Mouse (Mus musculus) intestine, embryonic 14.5 days (tissue): Measurements from ENCODE around the gene Arhgef40. TPM values are rescaled to one million over a fixed set of nuclear protein-coding genes. Genes with fewer than 3 reads are reported as not detected.

Source experiments
- ATAC-seq: fragments of 200-750 bp; cut with Nextera tagmentation; replicated peaks from 2 replicates; pipeline ENCODE4 v1.8.0; 2017; ENCODE audit warnings: low read depth, moderate number of reproducible peaks, moderate TSS enrichment, moderate library complexity; ENCODE audit not compliant: low FRiP score, low TSS enrichment
- DNase-seq: peaks from one replicate; pipeline ENCODE4 v3.0.0-alpha.2; 2018; ENCODE audit warnings: low spot score
- H3K27ac ChIP-seq: fragments of 300-500 bp; sonication (generic); 2 replicates; pipeline ENCODE4 v1.5.1; 2014; ENCODE audit warnings: low read depth, mild to moderate bottlenecking, control low read depth
- H3K27me3 ChIP-seq: fragments of 300-500 bp; sonication (generic); replicated peaks from 2 replicates; pipeline ENCODE4 v1.6.1; 2014; ENCODE audit warnings: low read length, control low read depth; ENCODE audit not compliant: control insufficient read depth, insufficient read depth
- H3K36me3 ChIP-seq: fragments of 300-500 bp; sonication (generic); 2 replicates; pipeline ENCODE4 v1.6.1; 2014; ENCODE audit warnings: low read length, control low read depth; ENCODE audit not compliant: control insufficient read depth, insufficient read depth
- H3K4me1 ChIP-seq: fragments of 300-500 bp; sonication (generic); replicated peaks from 2 replicates; pipeline ENCODE4 v1.6.1; 2014; ENCODE audit warnings: low read length, control low read depth, mixed read lengths; ENCODE audit not compliant: control insufficient read depth, insufficient read depth
- H3K4me2 ChIP-seq: fragments of 300-500 bp; sonication (generic); 2 replicates; pipeline ENCODE4 v1.6.1; 2014; ENCODE audit warnings: low read length
- H3K4me3 ChIP-seq: fragments of 300-500 bp; sonication (generic); 2 replicates; pipeline ENCODE4 v1.5.1; 2014; ENCODE audit warnings: low read depth, low read length, control low read depth, mixed read lengths
- H3K9ac ChIP-seq: fragments of 300-500 bp; sonication (generic); 2 replicates; pipeline ENCODE4 v1.6.1; 2014; ENCODE audit warnings: mild to moderate bottlenecking, low read length
- H3K9me3 ChIP-seq: fragments of 300-500 bp; sonication (generic); 2 replicates; pipeline ENCODE4 v1.6.1; 2016; ENCODE audit warnings: low read length, control low read depth; ENCODE audit not compliant: control insufficient read depth
- WGBS: fragments of 180-500 bp; shearing (Covaris S2); extraction: QIAGEN DNeasy Blood & Tissue Kit; methylation state at CpG from one replicate; pipeline ENCODE4 v1.1.7; 2014; 5-methylcytosine and 5-hydroxymethylcytosine counted together
- polyA plus RNA-seq: library from polyadenylated mRNA; unstranded; fragments of >200 nt; fragmentation: Nextera tagmentation; extraction: Ambion mirVana; gene quantifications from 2 replicates; pipeline ENCODE4 v1.2.1, GENCODE M21; 2014

The Arhgef40 gene
- polyA plus RNA-seq, 1 experiment from 2014 or later, result 80.8 TPM

DNA sequence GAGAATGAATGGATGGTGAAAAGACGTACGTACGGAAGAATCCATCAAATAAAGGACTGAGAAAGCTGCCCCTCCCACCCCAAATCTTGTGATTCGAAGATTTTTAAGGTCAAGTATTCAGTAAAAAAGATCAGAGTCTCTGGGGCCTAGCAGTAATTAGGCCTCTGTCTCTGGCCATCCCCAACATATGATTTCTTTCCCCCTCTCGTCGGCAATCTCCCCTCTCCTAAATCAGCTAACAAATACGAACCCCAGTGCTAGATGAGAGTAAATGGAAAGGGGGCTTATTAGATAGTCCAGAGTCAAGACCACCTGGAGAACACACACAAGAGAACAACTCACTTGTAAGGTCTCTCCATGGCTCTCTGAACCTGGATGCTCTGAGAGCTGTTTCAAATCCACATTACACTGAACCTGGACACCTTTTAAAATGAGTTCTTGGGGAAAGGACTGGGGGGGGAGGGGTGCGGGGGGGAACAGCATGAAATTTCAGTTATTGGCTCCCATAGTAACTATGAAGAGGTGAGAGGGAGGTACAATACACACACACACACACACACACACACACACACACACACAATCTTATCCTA is 28.6 kb downstream of the Arhgef40 start:
- DNase-seq, result no peak
- ATAC-seq, result no peak

DNA sequence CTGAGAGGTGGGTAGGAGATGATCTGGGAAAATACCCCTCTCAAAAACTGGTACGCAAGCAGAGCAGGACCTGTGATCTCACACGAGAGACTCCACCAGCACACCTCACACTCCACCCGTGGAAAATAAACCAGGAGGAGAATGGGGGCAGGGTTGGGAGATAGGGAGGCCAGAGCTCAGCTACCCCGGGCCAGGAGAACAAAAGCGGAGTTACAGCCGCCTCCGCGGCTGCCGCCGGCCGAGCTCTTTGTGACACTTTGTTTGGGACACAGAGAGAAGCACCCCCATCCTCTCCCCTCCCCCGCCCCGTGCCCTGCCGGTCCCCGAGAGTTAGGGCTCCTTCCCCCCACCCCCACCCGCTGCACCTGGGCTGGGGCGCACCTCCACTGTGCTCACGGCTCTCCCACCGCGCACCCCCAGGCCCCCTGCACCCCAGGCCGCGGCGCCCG is 29.3 kb downstream of the Arhgef40 start:
- DNase-seq (no peak), ATAC-seq (peak; percentile 33)
- Histone ChIP-seq H3K27me3 (no peaks in the 10 kb centered on the region), H3K4me1 (peaks cover 48% of the 10 kb centered on the region), H3K4me2 (peak overlapping the region; percentile 88), H3K9me3 (no peaks in the 10 kb centered on the region), H3K4me3 (peak overlapping the region; percentile 55), H3K36me3 (peaks cover 7% of the 10 kb centered on the region; the same call in 1 of the 2 replicates), H3K27ac (peak overlapping the region; percentile 90), H3K9ac (peak overlapping the region; percentile 76)
- WGBS, result under 1% methylated on average over 16 of the region's 24 CpGs

More for the DNA sequence above, 28.6 kb downstream of the Arhgef40 start:
- H3K4me1 ChIP-seq, result peaks cover 44% of the 10 kb centered on the region
- peak overlapping the region; percentile 76 for H3K9ac ChIP-seq
- peak overlapping the region; percentile 55 for H3K4me3 ChIP-seq
- H3K36me3 ChIP-seq, result peaks cover 13% of the 10 kb centered on the region
- H3K4me2 ChIP-seq, result peak overlapping the region; percentile 88
- 54% methylated on average over 8 of the region's 8 CpGs for WGBS
- H3K9me3 ChIP-seq, result no peaks in the 10 kb centered on the region
- H3K27ac ChIP-seq, result peak overlapping the region; percentile 90
- no peaks in the 10 kb centered on the region for H3K27me3 ChIP-seq

DNA sequence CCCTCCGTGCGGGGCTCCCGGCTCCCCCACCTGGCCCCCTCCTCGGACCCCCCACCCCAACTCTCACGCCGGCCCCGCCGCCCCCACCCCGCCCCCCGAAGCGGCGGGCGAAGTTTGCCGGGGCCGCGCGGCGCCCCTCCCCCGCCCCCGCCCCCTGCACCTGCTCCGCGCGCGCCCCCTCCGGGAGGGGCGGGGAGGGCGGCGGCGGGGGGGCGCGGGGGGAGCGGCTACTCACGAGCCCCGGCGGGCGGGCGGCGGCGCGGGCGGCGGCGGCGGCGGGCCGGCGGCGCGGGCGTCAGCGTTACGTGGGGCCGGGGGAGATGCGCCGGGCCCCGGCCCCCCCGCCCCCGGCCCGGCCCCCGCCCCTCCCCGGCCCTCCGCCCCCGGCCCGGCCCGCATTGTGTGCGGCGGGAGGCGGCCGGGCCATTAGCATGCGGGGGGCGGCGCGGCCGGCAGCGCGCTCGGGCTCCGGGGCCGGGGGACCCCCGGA is 29.8 kb downstream of the Arhgef40 start:
- peak; percentile 24 for ATAC-seq
- H3K4me2 ChIP-seq, result peak overlapping the region; percentile 88
- peak overlapping the region; percentile 55 for H3K4me3 ChIP-seq
- 0% methylated on average over 8 of the region's 80 CpGs for WGBS
- peak overlapping the region; percentile 90 for H3K27ac ChIP-seq
- H3K9me3 ChIP-seq, result no peaks in the 10 kb centered on the region
- H3K9ac ChIP-seq, result peak overlapping the region; percentile 76
- DNase-seq, result no peak
- H3K36me3 ChIP-seq, result peaks cover 3% of the 10 kb centered on the region; the same call in 1 of the 2 replicates
- H3K27me3 ChIP-seq, result no peaks in the 10 kb centered on the region
- H3K4me1 ChIP-seq, result peaks cover 48% of the 10 kb centered on the region

DNA sequence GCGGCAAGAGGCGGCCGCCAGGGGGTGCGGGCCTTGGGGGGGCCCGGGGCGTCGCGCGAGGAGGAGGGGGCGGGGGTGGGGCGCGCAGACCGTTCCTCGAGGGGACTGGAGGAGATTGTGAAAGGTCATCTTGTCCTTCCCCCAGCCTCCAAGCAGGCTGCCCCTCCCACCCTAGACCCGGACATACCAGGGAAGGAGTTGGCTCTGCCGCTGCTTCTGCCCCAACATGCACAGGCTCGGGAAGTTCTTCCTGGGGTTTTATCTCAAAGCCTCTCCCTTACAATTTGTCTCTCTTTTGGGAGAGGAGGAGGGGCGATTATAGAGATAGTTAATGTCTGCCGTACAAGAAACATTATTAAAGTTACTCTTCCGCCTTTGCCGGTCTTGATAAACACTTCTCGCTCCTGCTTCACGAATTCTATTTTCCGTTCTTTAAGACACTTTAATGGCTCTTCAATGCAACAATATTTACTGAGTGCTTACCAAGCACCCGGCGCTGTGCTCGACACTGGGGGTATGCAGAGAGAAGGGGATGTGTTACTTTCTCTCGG is 30.3 kb downstream of the Arhgef40 start:
- Histone ChIP-seq H3K4me3 (peak overlapping the region; percentile 55), H3K36me3 (no peaks in the 10 kb centered on the region), H3K4me2 (peak overlapping the region; percentile 88), H3K27ac (peak overlapping the region; percentile 90), H3K9ac (peak overlapping the region; percentile 76), H3K4me1 (peaks cover 45% of the 10 kb centered on the region), H3K9me3 (no peaks in the 10 kb centered on the region), H3K27me3 (no peaks in the 10 kb centered on the region)
- ATAC-seq, result peak; percentile 44
- peak; percentile 85 for DNase-seq
- WGBS, result under 1% methylated on average over 26 of the region's 28 CpGs

DNA sequence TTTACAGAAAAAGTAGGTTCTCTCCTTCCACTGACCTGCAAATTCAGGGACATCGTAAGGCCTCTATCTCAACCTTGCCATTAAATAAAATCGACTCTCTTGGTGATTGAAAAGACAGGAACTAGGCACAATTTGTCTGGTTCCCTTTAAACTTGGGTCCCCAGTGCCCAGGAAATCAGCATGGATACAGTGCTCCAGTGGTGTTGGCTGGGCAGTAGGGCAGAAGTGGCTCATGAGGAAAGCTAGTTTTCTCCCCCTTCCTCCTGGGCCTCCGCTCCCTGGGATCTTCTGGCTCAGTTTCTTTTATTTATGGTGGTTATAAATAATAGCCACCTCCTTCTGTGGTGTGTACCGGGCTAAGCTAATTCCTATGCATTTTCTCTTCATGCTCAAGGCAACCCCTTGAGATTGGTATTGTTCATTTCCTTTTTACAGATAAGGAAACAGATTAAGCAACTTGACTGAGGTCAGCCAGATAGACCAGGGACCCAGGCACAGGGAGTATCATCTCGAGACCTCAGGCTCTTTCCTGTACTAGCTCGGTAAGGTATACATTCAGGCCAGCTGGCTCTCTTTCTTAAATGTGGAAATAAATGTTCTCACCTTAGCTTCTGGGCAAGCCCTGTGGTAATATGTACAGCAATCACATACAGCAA is 31.1 kb downstream of the Arhgef40 start, which contains the start of gene Tmem253:
Gene Tmem253 (plus strand): TSS at position 214 of the 656 bp plus-strand sequence.
- peak within 1 kb of the TSS; percentile 76 for H3K9ac ChIP-seq
- peak within 1 kb of the TSS; percentile 55 for H3K4me3 ChIP-seq
- no peaks in the 10 kb centered on the region for H3K27me3 ChIP-seq
- ATAC-seq (no peak), DNase-seq (no peak)
- peak within 1 kb of the TSS; percentile 90 for H3K27ac ChIP-seq
- no peaks in the 10 kb centered on the region for H3K36me3 ChIP-seq
- H3K4me1 ChIP-seq, result peaks cover 38% of the 10 kb centered on the region
- H3K9me3 ChIP-seq, result no peaks in the 10 kb centered on the region
- peak within 1 kb of the TSS; percentile 88 for H3K4me2 ChIP-seq
- 18% methylated on average over 6 of the region's 6 CpGs for WGBS

DNA sequence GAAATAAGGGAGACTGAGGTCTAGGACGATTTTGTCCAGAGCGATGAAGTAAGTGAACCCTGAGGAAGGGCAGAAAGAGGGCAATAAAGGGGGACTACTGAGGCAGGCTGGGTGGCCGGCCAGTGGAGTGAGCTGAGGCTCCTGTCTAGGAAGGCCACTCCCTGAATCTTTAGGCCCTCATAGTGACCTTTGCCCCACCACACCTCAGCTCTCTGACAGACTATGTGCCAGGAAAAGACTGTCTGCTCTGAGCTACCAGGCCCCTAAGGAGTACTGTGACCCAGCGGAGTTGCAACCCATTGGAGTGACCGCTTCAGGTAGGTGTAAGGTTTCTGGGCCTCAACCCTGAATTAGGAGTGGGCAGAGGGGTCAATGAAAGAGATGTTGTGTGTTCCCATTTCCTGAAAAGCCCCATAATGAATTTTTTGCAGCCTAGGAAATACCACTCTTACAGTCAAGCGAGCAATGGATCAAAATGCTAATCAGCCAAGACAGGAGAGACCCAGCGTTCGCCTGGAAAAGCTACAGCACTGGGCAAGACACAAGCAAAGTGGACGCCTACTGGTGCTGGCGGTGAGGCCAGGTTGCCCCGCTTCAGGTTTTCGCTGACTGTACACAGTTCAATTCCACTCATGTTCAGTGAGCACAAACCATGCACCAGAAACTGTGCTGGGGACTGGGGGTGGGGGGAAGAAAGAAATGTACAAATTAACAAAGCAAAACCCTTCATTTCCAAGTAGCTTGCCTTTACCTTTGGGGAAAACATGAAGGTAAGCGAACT is 32.3 kb downstream of the Arhgef40 start:
- WGBS, result 78% methylated on average over 13 of the region's 13 CpGs
- Histone ChIP-seq H3K4me2 (peak overlapping the region; percentile 20), H3K27ac (peak overlapping the region; percentile 90), H3K9ac (no peak overlapping the region), H3K9me3 (no peaks in the 10 kb centered on the region), H3K4me1 (peaks cover 37% of the 10 kb centered on the region), H3K4me3 (no peak overlapping the region), H3K36me3 (no peaks in the 10 kb centered on the region), H3K27me3 (no peaks in the 10 kb centered on the region)
- ATAC-seq (no peak), DNase-seq (no peak)

DNA sequence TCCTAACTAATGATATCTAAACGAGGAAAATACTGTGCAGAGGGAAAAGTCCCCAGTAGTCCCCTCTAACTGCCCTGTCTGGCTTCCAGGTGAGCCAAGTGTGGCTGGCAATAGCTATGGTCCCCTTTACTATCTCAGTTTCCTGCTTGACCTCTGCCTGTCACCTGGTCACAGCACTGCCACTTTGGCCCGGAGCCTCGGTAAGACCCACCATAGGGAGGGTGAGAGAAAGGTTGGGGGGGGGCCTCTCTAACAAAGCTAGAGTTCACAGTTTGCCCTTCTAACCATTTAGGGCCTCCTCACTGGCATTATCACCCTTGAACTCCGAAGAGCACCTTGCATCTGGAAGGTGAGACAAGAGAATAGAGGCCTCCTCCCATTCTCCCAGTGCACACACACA is 33.1 kb downstream of the Arhgef40 start:
- Histone ChIP-seq H3K4me3 (no peak overlapping the region), H3K9me3 (no peaks in the 10 kb centered on the region), H3K27me3 (no peaks in the 10 kb centered on the region), H3K4me2 (no peak overlapping the region; the same call in 1 of the 2 replicates), H3K27ac (no peak overlapping the region), H3K36me3 (no peaks in the 10 kb centered on the region), H3K9ac (no peak overlapping the region), H3K4me1 (peaks cover 38% of the 10 kb centered on the region)
- ATAC-seq, result no peak
- DNase-seq, result no peak
- WGBS, result 76% methylated on average over 4 of the region's 4 CpGs
